Mouse (Mus musculus): ENCODE results near the gene Npnt. TPM values are rescaled to one million over a fixed set of nuclear protein-coding genes. Genes with fewer than 3 reads are reported as not detected.

The Npnt gene
- total and polyA plus RNA-seq, 2 experiments from 2014 or later: 0.73 to 2.1 TPM

- H3K4me3 ChIP-seq (ENCODE audit: low read depth, low read length): no peak overlapping the region
- DNase-seq (ENCODE audit: low spot score): no peak
- no peak overlapping the region for H3K27ac ChIP-seq (ENCODE audit: low read depth)
- H3K36me3 ChIP-seq (replicated peaks; ENCODE audit: control insufficient read depth, insufficient read depth, low read length): no peaks in the 10 kb centered on the region
- H3K9ac ChIP-seq (replicated peaks; ENCODE audit: low read depth, low read length): no peak overlapping the region
- WGBS: 83% methylated on average over 16 of the region's 16 CpGs
- no peak for ATAC-seq (ENCODE audit: insufficient read depth, low read depth)
- TF ChIP-seq EP300 (IDR thresholded peaks at IDR 0.05; ENCODE audit: low read depth) (no peak), CTCF (IDR thresholded peaks at IDR 0.05; ENCODE audit: low read depth) (no peak)
- no peak overlapping the region for H3K4me2 ChIP-seq (ENCODE audit: low read depth, low read length)
- no peaks in the 10 kb centered on the region for H3K4me1 ChIP-seq (ENCODE audit: control insufficient read depth, insufficient read depth)
- H3K27me3 ChIP-seq (ENCODE audit: control insufficient read depth, insufficient read depth, low read length): no peaks in the 10 kb centered on the region
- no peaks in the 10 kb centered on the region for H3K9me3 ChIP-seq (replicated peaks; ENCODE audit: control insufficient read depth, low read length)
Observed at GRCm38 (mm10) chr3:132887074-132887848, 62.8 kb downstream of the Npnt start.

GRCm38 (mm10) chr3:132886419-132887050, 63.6 kb downstream of the Npnt start:
- 45% methylated on average over 6 of the region's 6 CpGs for WGBS
- Histone ChIP-seq H3K27me3 (ENCODE audit: control insufficient read depth, insufficient read depth, low read length) (no peaks in the 10 kb centered on the region), H3K9ac (replicated peaks; ENCODE audit: low read depth, low read length) (no peak overlapping the region), H3K4me3 (ENCODE audit: low read depth, low read length) (no peak overlapping the region), H3K4me2 (ENCODE audit: low read depth, low read length) (no peak overlapping the region), H3K36me3 (replicated peaks; ENCODE audit: control insufficient read depth, insufficient read depth, low read length) (no peaks in the 10 kb centered on the region), H3K9me3 (replicated peaks; ENCODE audit: control insufficient read depth, low read length) (no peaks in the 10 kb centered on the region), H3K4me1 (ENCODE audit: control insufficient read depth, insufficient read depth) (no peaks in the 10 kb centered on the region), H3K27ac (ENCODE audit: low read depth) (no peak overlapping the region)
- TF ChIP-seq CTCF (IDR thresholded peaks at IDR 0.05; ENCODE audit: low read depth) (no peak), EP300 (IDR thresholded peaks at IDR 0.05; ENCODE audit: low read depth) (no peak)
- ATAC-seq (ENCODE audit: insufficient read depth, low read depth) (no peak), DNase-seq (ENCODE audit: low spot score) (no peak)

GRCm38 (mm10) chr3:132884459-132884858, 65.6 kb downstream of the Npnt start:
- Histone ChIP-seq H3K4me1 (ENCODE audit: control insufficient read depth, insufficient read depth) (no peaks in the 10 kb centered on the region), H3K4me2 (ENCODE audit: low read depth, low read length) (no peak overlapping the region), H3K27me3 (ENCODE audit: control insufficient read depth, insufficient read depth, low read length) (no peaks in the 10 kb centered on the region), H3K9me3 (replicated peaks; ENCODE audit: control insufficient read depth, low read length) (no peaks in the 10 kb centered on the region), H3K4me3 (ENCODE audit: low read depth, low read length) (no peak overlapping the region), H3K27ac (ENCODE audit: low read depth) (no peak overlapping the region), H3K9ac (replicated peaks; ENCODE audit: low read depth, low read length) (no peak overlapping the region), H3K36me3 (replicated peaks; ENCODE audit: control insufficient read depth, insufficient read depth, low read length) (no peaks in the 10 kb centered on the region)
- TF ChIP-seq EP300 (IDR thresholded peaks at IDR 0.05; ENCODE audit: low read depth) (no peak), CTCF (IDR thresholded peaks at IDR 0.05; ENCODE audit: low read depth) (no peak)
- 77% methylated on average over 10 of the region's 10 CpGs for WGBS
- no peak for ATAC-seq (ENCODE audit: insufficient read depth, low read depth)
- DNase-seq (ENCODE audit: low spot score): no peak

- WGBS: 79% methylated on average over 9 of the region's 9 CpGs
- no peaks in the 10 kb centered on the region for H3K4me1 ChIP-seq (ENCODE audit: control insufficient read depth, insufficient read depth)
Observed at GRCm38 (mm10) chr3:132883256-132883655, 66.8 kb downstream of the Npnt start.

GRCm38 (mm10) chr3:132880826-132881225, 69.3 kb downstream of the Npnt start:
- ATAC-seq (ENCODE audit: insufficient read depth, low read depth) (no peak), DNase-seq (ENCODE audit: low spot score) (no peak)
- Histone ChIP-seq H3K4me1 (ENCODE audit: control insufficient read depth, insufficient read depth) (no peaks in the 10 kb centered on the region; the same call in 1 of the 2 replicates), H3K9ac (replicated peaks; ENCODE audit: low read depth, low read length) (no peak overlapping the region), H3K4me2 (ENCODE audit: low read depth, low read length) (no peak overlapping the region), H3K9me3 (replicated peaks; ENCODE audit: control insufficient read depth, low read length) (no peaks in the 10 kb centered on the region), H3K27ac (ENCODE audit: low read depth) (no peak overlapping the region), H3K27me3 (ENCODE audit: control insufficient read depth, insufficient read depth, low read length) (no peaks in the 10 kb centered on the region), H3K4me3 (ENCODE audit: low read depth, low read length) (no peak overlapping the region), H3K36me3 (replicated peaks; ENCODE audit: control insufficient read depth, insufficient read depth, low read length) (no peaks in the 10 kb centered on the region)
- no peak for TF ChIP-seq CTCF (IDR thresholded peaks at IDR 0.05; ENCODE audit: low read depth)
- TF ChIP-seq EP300 (IDR thresholded peaks at IDR 0.05; ENCODE audit: low read depth): no peak
- WGBS: 62% methylated on average over 9 of the region's 9 CpGs

More at GRCm38 (mm10) chr3:132883256-132883655, 66.8 kb downstream of the Npnt start:
- Histone ChIP-seq H3K27ac (ENCODE audit: low read depth) (no peak overlapping the region), H3K27me3 (ENCODE audit: control insufficient read depth, insufficient read depth, low read length) (no peaks in the 10 kb centered on the region), H3K9ac (replicated peaks; ENCODE audit: low read depth, low read length) (no peak overlapping the region), H3K9me3 (replicated peaks; ENCODE audit: control insufficient read depth, low read length) (no peaks in the 10 kb centered on the region), H3K4me3 (ENCODE audit: low read depth, low read length) (no peak overlapping the region), H3K36me3 (replicated peaks; ENCODE audit: control insufficient read depth, insufficient read depth, low read length) (no peaks in the 10 kb centered on the region), H3K4me2 (ENCODE audit: low read depth, low read length) (no peak overlapping the region)
- no peak for TF ChIP-seq EP300 (IDR thresholded peaks at IDR 0.05; ENCODE audit: low read depth)
- TF ChIP-seq CTCF (IDR thresholded peaks at IDR 0.05; ENCODE audit: low read depth): no peak
- ATAC-seq (ENCODE audit: insufficient read depth, low read depth) (no peak), DNase-seq (ENCODE audit: low spot score) (no peak)

Data from heart, postnatal 0 days (tissue).